Mouse (Mus musculus): ENCODE data around the gene Btbd2.
A peak's percentile ranks its signal among the peaks of the same experiment; 100 is the strongest.

Btbd2 gene

DNA sequence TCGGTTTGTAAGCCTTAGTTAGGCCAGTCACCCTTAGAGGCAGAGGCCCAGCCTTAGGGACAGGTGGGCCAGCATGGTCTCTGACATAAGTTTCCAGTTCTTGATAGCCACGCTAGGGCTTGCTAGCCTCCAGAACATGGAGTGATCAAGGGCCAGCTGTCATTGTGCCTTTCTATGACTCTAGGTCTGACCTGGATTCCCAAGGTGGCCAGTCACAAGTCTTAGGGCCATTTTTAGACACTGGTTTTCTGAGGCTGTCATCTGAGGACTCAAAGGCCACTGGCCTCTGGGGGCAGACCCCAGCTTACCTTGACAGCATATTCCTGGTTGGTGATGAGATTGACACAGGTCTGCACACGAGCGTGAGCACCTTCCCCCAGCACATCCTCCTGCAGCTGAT is 14.4 kb upstream of the Btbd2 start:
- DNase-seq (ENCODE audit: extremely low read depth, low read depth, low spot score) = no peak

DNA sequence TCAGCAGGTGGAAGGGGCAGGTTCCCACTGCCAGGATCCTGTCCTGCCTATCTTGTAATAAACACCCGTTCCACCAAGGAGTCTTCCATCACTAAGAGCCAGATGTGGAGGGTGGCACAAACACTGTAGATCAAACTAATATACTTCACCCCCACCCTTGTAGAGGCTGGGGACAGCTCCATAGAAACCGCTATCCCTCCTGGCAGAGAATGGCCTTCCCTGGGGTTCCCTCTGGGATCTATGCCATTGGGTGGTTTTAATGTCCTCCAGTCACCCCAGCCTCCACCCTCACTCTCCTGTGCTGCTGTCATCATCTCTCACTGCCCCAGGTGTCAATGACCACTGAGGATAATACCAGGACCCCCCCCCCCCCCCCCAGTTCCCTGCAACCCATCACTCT is 13.7 kb upstream of the Btbd2 start:
- DNase-seq (ENCODE audit: extremely low read depth, low read depth, low spot score) = no peak

DNA sequence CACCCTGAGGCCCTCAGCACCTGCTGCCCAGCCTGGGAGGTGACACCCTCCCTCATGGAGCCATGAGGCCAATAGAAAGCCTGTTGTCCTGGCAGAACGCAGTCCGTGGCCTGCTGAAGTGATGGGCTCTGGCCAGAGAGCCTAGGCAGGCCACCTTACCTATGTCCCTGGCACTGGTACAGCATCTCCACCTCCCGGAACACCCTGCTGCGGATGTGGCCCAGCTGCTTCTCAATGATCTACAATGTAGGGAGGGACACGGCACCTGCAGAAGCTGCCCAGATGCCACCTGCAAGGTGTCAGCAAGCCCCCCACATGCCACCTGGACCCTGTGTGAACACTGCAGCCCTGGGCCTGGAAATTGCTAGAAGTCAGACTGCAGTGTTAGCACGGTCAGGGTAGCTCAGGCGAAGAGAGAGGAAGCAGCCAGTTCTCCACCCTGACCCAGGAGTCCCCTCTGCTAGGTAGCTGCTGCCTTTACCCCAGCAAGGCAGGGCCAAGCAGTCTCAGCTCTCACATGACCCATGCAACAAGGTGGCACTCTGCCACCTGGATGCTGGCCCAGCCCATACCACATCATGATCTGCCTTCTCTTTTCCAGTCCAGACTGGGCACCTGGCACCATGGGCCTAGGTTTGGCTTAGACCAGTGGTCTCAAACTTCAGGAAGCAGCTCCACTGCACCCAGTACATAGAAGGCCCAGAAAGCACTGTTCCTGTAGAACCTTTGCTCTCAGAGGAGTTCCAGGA is 13.0 kb upstream of the Btbd2 start:
- no peak for DNase-seq (ENCODE audit: extremely low read depth, low read depth, low spot score)

DNA sequence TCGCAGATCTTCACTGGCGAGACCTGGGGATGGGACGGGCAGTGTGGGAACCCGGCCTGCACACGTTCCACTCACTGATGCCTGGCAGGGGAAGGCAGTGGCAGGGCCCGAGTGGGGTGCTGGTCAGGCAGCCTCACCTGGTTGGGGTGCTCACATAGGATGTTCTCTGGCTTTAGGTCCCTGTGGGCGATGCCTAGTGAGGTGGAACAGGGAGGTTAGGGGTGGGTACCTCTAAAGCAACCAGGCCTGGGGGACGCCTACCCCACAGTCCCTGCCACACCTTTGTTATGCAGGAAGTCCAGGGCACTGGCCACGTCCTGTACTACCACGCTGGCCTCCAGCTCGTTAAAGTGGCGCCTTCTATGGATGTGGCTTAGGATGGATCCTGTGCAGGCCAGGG is 12.1 kb upstream of the Btbd2 start:
- no peak for DNase-seq (ENCODE audit: extremely low read depth, low read depth, low spot score)

DNA sequence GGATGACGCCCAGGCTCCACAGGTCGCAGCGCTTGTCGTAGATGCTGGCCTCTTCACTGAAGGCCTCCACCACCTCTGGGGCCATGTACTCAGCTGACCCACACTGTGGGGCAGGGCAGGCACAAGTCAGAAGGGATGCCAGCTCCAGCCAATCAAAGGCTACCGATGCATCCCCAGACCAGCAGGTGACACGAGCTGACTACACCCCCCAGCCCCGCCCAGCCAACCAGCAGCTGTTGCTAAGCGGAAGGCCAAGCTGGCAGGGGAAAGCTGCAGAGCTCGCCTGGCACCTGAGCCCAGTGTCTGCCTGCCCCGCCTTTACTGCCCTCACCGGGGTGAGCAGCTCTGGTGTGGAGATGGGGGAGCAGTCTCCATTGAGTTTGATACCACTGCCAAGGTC is 11.7 kb upstream of the Btbd2 start:
- DNase-seq (ENCODE audit: extremely low read depth, low read depth, low spot score) = no peak

DNA sequence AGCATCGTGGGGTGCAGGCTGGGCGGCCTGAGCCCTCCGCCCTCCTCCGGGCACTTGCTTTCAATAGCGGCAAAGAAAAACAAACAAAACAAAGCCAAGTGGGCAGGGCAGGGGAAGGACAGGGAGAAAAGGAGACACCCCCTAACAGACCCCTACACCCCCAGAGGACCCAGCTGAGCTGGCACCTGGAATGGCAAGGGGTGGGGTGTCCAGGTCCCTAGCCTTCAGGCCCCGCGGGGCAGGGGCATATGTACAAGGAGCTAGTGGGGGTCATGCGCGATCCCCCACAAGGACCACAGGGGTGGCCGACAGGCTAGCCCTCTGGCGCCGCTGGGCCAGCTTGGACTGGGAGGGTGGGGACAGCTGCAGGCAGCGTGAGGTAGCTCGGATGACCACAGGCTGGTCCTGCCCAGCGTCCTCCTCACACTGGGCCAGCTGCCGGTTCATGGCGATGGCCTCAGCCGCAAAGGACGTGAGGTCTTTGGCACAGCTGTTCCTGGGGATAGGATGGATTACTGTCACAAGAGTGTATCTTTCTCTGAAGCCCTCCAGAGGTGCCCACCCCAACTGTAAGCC is 10.1 kb upstream of the Btbd2 start:
- no peak for DNase-seq (ENCODE audit: extremely low read depth, low read depth, low spot score)

DNA sequence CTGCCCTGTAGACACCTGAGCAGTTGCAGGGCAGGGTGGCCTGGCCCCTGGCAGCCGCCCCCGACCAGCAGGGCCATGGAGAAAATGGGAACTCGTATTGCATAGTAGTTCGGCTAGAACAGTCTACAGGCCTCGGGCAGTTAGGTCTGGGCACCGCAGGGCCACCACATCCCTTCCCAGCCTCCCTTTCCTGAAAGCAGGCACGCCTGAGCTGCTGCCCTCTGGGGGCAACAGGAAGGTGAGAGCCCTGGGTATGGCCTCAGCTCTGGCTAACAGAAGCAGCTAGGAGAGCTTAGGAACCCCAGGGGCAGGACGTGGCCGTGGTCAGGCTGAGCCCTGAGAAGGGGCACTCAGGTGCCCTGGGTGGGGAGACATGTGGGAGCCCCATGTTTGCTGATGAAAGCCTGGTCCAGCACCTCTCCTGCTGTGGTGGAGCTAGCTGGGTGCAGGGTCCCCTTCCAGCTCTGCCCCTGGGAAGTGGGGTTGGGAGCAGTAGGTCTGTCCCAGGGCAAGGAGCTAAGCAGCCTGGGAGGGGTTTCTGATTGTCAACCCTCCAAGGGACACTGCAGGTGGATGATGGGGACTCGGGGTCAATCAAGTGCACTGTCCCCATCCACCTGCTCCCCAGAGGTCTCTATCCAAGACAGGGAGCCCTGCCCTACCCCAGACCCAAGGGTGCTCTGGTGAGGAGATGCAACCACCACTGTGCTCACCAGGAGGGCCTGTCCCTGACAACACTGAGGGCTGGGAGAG is 9.3 kb upstream of the Btbd2 start:
- DNase-seq (ENCODE audit: extremely low read depth, low read depth, low spot score) = no peak

DNA sequence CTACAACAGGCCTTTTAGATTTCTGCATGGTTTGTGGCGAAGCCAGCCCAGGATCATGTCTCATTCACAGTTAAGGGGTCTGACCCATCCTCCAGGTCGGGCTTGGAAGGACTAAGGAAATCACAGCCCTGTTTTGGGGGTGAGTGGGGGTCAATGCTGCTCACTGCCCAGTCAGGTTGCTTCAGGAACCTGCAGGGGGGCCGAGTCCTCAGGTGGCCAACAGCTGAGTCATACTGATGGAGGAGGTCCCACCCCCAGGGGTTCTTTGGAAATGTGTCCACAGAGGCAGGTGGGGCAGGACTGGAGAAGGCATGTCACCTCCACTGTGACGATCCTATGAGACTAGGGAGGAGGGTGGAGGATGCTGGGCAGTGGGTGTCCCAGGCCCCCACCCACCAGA is 8.6 kb upstream of the Btbd2 start:
- no peak for DNase-seq (ENCODE audit: extremely low read depth, low read depth, low spot score)

DNA sequence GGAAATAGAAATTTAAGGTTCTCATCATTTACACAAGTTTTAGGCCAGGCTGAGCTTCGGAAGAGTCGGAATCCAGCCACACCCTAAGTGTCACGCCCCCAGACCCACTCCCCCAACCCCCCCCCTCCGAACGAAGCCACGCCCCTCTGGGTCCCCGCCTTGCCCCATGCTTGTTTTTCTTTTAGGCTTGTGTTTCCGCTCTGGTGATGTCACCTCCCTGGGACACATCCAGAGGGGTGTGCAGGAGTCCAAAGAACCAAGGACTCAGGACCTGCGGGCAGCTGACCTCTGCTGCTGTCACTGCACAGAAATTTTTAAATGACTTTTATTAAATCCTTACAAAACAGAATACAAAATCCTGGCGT is 8.1 kb upstream of the Btbd2 start:
- no peak for DNase-seq (ENCODE audit: extremely low read depth, low read depth, low spot score)

DNA sequence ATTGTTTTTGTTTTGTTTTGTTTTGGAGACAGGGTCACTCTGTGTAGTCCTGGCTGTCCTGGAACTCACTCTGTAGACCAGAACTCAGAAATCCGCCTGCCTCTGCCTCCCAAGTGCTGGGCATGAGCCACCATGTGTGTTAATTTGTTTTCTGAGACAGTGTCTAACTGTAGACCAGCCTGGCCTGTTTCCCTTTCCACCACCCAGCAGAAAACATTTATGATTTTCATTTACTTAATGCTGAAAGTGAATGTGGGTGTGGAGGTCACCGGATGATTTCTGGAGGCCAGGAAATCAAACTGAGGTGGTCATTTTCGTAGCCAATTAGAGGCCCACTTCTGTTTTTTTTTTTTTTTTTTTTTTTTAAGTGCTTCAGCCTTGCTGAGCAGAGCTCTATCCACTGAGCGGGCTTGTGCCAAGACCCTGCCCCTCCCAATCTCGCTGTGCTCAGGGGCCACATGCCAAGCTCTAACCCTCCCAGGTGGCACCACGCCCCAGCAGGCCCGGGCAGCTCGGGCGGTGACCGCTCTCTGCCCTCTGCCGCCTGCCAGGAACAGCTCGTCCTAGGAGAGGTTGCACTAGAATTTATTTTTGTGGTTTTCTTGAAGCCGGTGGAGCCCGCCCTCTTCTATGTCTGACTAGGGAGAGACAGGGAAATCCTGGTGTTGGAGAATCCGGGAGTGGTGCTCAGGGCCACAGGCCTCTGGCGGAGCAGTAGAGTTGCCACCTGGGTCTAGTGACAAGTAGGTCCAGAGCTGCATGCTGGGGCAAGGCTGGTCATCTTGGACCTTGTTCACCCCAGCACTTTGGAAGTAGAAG is 7.5 kb upstream of the Btbd2 start:
- peak; percentile 78 for DNase-seq (ENCODE audit: extremely low read depth, low read depth, low spot score)

DNA sequence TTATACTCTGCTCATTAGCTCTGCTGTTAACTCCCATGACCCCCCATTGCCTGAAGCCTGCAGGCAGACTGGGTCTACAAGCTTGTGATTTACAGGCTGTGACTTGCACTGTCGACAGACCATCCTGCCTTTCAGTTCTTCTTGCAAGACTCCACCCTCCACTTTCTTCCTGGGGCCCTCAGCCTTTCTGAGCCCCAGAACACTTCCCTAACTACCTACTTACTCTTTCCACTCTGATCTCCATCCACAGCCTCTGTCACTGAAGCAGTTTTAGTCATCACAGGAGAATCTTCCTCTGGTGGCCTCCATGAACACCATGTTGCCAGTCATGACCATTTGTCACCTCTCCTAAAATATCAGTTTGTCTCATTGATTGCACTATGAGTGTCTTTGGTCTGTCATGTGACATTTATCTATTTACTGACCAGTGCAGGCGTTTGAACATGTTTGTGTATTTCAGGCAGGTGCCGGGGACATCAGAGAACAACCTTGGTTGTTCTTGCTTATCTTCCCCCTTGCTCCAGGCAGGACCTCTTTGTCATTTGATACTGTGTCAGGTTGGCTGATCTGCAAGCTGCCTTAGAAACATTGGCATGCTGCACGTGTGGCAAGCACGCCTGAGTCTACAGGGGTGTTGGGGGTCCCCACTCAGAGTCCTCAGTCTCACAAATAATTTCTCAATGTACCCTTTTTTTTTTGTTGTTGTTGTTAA is 6.8 kb upstream of the Btbd2 start:
- no peak for DNase-seq (ENCODE audit: extremely low read depth, low read depth, low spot score)

DNA sequence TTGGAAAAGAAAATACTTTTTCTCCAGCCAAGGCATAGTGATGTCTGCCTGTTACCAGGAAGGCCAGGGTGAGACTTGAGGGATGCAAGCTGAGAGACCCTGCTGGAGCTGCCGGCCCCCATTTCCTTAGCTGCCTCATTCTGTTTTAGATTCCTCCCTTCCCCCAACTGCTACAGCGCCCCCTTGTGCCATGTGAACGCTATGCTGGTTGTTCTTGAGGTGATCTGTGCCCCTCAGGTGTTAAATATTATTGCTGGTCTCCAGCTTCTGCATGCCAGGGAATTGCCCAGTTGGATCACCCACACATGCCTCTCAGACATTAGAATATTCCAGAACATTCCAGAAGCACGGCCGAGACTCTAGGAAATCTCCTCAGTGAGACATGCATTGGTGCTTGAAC is 4.3 kb upstream of the Btbd2 start:
- no peak for DNase-seq (ENCODE audit: extremely low read depth, low read depth, low spot score)

DNA sequence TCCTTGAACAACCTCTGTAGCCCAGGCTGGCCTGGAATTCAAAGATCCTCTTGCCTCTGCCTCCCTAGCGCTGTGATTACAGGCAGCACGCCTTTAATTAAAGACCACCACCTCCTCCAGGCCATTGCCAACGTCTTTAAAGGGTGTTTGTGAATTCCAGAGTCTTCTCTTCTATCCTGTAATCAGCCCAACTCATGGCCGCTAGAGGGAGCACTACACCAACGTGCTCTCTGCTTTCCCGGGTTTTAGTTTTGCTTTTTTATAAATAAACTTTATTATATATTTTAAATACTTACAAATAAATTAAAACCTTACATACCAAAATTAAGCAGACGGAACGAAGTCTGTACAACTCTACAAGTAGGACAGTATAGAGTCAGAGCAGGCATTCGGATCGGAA is 2.3 kb upstream of the Btbd2 start:
- no peak for DNase-seq (ENCODE audit: extremely low read depth, low read depth, low spot score)

DNA sequence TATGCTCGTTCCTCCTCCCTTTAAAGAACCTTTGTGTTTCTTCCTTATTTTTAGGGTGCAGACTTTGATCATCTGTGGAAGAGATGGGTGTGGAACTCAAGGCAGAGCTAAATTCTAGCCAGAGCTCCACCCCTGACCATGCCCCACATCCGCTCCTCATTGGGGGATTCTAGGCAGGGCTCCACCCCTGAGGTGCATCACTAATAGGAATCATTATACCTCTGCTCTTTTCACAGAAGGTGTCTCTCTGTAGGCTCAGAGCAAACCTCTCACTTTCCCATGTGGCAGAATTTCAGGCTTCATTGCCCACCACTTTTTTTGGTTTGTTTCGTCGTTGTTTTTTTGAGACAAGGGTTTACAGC is 2.0 kb upstream of the Btbd2 start:
- DNase-seq (ENCODE audit: extremely low read depth, low read depth, low spot score) = no peak

DNA sequence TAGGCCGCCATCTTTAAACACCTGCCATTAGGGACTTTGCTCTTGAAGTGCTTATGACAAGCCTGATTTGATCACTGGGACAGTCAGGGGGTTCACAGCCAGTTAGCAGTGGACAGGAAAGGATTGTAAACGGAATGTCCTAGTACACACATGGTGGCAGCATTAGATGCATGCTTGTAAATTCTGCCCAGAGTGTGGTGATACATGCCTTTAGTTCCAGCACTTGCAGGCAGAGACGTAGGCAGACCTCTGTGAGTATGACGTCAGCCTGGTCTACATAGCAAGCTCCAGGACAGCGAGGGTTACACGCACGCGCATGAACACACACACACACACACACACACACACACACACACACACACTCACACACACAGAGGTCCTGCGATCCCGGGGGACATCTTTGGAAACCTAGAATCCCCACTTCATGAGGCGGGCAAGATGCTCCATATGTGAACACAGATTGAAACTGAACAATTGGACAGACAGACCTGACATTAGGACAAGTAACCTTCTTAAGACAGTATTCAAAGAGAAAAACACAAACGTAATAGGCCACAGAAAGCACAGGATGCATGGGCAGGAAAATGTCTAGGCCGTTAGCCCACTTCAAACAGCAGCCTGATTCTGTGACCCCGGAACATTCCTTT is 1.4 kb upstream of the Btbd2 start:
- no peak for DNase-seq (ENCODE audit: extremely low read depth, low read depth, low spot score)

DNA sequence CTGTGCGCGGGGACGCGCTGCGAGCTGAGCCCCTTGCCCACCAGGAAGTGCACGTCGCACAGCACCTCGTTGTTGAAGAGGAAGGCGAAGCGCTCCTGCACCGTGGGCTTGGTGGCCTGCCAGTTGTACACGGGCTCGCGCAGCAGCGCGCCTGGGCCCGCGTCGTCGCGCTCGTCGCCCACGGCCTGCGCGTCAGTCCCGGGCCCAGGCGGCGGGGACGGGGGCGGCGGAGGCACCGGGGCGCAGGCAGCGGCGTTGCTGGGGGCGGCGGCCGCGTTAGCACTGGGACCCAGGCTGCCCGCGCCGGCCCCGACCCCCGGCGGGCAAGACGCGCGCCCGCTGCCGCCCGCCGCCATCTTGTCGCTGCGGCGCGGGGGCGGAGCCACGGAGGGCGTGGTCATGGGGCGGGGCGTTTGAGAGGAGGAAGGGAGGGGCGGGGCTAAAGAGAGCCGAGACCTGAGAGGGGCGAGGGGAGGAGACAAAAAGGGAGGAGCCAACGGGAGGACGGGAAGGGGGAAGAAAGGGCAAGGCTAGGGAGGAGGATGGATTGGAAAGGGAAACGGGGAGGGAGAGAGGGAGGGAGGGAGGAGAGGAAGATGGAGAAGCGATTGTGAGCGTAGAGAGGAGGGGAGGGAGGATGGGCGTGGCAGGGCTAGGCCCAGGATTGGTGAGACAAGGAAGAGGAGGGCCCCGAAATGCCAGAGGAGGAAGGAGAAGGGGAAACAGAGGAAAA is 575 bp downstream of the Btbd2 start:
- peak; percentile 88 for DNase-seq (ENCODE audit: extremely low read depth, low read depth, low spot score)

DNA sequence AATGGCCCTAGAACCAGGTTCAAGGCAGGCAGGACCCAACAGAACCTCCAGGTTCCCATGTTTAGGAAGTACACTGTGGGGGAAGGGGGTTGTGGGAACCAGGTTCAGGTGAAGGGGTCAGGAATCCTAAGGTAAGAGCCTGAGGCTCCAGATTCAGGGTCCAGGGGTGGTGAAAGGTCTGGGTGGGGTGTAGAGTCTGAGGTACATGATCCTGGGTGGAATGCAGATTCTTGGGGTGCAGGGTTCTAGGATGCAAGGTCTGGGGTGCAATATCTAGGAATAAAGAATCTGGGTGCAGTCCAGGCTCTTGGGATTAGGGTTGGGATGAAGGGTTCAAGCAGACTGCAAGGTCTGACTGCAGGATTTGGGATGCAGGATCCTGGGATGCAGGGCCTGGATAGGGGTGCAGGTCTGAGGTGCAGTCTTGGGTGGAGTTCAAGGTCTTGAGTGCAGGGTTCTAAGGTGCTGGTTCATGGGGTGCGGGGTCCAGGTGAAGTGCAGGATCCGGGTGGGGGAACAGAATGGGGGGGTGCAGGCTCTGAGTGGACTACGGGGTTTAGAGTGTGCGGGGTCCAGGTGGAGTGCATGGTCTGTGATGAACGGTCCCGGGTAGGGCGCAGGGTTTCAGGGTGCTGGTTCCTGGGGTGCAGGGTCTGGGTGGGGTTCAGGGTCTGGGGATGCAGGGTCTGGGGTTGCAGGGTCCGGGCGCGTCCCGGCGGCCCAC is 1.3 kb downstream of the Btbd2 start:
- no peak for DNase-seq (ENCODE audit: extremely low read depth, low read depth, low spot score)

DNA sequence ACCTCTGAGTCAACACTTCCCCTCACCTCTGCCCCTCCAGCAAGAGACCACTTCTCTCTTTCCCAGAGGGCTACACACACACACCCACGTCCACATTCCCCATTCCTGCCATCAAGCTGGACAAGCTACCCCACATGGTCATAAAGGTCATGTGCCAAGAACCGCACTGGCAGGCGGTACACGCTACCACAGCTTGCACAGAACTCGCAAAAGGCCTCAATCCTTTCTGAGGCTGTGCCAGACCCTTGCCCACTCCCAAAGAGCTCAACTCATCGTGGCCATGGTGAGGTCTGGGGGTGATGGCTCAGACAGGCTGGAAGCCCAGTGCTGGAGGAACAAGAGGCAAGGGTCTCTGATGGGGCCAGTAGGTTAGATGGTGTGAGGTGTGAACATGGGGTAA is 2.0 kb downstream of the Btbd2 start:
- DNase-seq (ENCODE audit: extremely low read depth, low read depth, low spot score) = no peak

DNA sequence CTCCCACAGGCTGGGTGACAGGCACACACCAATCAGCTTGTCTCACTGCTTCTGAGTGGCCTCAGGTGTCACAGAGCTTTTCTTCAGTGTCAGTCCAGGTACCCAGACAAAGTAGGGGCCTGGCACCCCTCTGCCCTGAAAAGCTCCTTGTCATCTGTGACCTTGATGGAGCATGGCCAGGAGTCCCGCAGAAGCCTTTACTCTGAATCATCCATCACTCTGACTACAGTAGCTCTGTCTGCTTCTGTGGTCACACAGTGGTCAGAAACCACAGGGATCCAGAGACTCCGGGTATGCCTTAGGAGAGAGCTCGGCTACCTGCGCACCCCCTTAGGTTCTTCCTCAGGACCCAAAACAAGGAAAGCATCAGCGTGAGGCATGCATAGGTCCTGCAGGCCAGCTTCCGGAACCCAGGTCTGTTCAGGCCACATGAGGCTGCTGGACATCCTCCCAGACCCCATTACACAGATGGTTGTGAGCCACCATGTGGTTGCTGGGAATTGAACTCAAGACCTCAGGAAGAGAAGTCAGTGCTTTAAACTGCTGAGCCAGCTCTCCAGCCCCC is 3.6 kb downstream of the Btbd2 start:
- DNase-seq (ENCODE audit: extremely low read depth, low read depth, low spot score) = no peak

Measured in fat pad, adult 2 months (tissue).